Mouse (Mus musculus) ES-E14 (cell line): ENCODE measurements at regions not wholly inside any gene's neighbourhood (a gene's known extent, or its start where the extent isn't known, plus 50 kb on each side); places are given as distances from the start of the nearest gene placed in this dataset.

Experiments used
- DNase-seq: peaks from one replicate; pipeline ENCODE4 v3.0.0-alpha.2; 2013; ENCODE audit warnings: low read depth, low spot score
- H3K27ac ChIP-seq: 2 replicates; pipeline ENCODE4 v1.5.1; 2012; ENCODE audit warnings: low read depth, mild to moderate bottlenecking, low read length, moderate library complexity, mixed read lengths; ENCODE audit not compliant: poor library complexity, insufficient read depth, severe bottlenecking
- H3K36me3 ChIP-seq: 2 replicates; pipeline ENCODE4 v1.6.1; 2012; ENCODE audit warnings: mild to moderate bottlenecking, low read length, moderate library complexity, mixed read lengths; ENCODE audit not compliant: control insufficient read depth, poor library complexity, insufficient read depth, severe bottlenecking
- H3K4me1 ChIP-seq, 2 experiments: fragments of 150-350 bp in 1 of 2; sonication (generic) in 1 of 2; 2 replicates each; pipeline ENCODE4 v1.6.1; 2012; ENCODE audit warnings: low read length in 2 of 2, mild to moderate bottlenecking in 1 of 2, mixed read lengths in 1 of 2; ENCODE audit not compliant: control insufficient read depth in 2 of 2, insufficient read depth in 2 of 2, poor library complexity in 1 of 2
- H3K4me3 ChIP-seq, 2 experiments: fragments of 150-350 bp in 1 of 2; sonication (generic) in 1 of 2; 2 replicates each; pipeline ENCODE4 v1.5.1; 2012; ENCODE audit warnings: low read length in 2 of 2, low read depth in 1 of 2, mild to moderate bottlenecking in 1 of 2, mixed read lengths in 1 of 2; ENCODE audit not compliant: insufficient read depth in 1 of 2, poor library complexity in 1 of 2, severe bottlenecking in 1 of 2
- H3K9ac ChIP-seq: 2 replicates; pipeline ENCODE4 v1.6.1; 2012; ENCODE audit warnings: low read depth, mild to moderate bottlenecking, low read length, mixed read lengths; ENCODE audit not compliant: poor library complexity, insufficient read depth, severe bottlenecking
- H3K9me3 ChIP-seq: fragments of 150-350 bp; sonication (generic); 2 replicates; pipeline ENCODE4 v1.6.1; 2012; ENCODE audit warnings: low read depth, mild to moderate bottlenecking, low read length; ENCODE audit not compliant: control insufficient read depth, insufficient read depth
- CHD2 ChIP-seq: IDR thresholded peaks from 2 replicates; pipeline ENCODE4 v1.6.1; 2014; ENCODE audit warnings: mild to moderate bottlenecking, low read depth, low read length, inconsistent platforms
- HCFC1 ChIP-seq: IDR thresholded peaks from 2 replicates; pipeline ENCODE4 v1.6.1; 2012; ENCODE audit warnings: low read length, inconsistent platforms, borderline replicate concordance; ENCODE audit not compliant: insufficient read depth
- MAFK ChIP-seq: IDR thresholded peaks from 2 replicates; pipeline ENCODE4 v1.6.1; 2014; ENCODE audit warnings: mild to moderate bottlenecking, low read depth, low read length, inconsistent platforms; ENCODE audit not compliant: insufficient read depth
- ZC3H11A ChIP-seq: IDR thresholded peaks from 2 replicates; pipeline ENCODE4 v1.6.1; 2012; ENCODE audit warnings: low read depth, mild to moderate bottlenecking, inconsistent platforms, low read length, borderline replicate concordance
- ZNF384 ChIP-seq: IDR thresholded peaks from 2 replicates; pipeline ENCODE4 v1.6.1; 2012; ENCODE audit warnings: low read depth, low read length, inconsistent platforms
- in situ Hi-C, 2 experiments: fragments of 600-800 bp; cut with MboI; formaldehyde crosslinking; loops; one replicate each; pipeline ENCODE4 v1.15.1; 2025; ENCODE audit warnings: low sequenced_read_pairs in 2 of 2, inconsistent platforms in 1 of 2; ENCODE audit not compliant: unreplicated experiment in 2 of 2

DNA sequence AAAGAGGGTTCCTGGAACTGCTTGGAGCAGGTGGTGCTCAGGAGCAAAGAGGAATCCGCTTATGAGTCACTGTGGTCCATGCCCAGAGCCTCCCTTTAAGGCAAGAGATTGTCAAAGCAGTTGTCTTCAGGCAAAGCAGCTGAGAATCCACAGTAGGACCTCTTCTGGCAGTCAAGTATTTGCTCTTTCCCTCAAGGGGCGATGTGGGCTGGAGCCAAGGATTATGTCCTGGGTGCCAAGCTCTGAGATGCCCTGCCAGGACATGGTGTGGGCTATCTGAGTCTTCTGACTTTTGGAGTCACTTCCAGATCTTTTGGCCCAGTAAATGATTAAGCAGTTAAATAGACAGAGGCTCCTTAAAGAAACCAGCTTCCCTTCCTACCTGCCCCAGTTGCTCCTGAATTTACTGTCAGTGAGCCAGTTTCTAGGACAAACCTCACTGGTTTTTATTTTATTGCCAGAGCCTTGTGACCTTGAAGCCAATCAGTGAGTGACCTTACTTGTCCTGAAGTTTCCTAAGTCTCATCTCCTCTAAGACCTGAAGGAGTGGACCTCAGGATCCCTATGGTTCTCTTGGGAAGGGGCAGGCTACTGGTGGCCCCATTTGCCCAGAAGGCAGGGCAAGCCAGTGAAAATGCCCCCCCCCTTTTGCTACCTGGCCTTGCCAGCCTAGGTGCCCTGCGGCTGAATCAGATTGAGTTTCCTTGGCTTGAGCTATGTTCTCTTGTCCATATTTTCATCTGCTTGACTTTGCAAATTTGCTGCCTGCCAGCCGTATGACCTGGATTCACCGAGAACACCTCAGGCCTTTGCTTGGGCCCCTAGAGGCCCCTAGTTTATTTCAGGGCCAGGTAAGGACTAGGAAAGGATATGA, 66.7 kb upstream of the Bod1 start:
- TF ChIP-seq ZC3H11A (no peak), CHD2 (no peak)

DNA sequence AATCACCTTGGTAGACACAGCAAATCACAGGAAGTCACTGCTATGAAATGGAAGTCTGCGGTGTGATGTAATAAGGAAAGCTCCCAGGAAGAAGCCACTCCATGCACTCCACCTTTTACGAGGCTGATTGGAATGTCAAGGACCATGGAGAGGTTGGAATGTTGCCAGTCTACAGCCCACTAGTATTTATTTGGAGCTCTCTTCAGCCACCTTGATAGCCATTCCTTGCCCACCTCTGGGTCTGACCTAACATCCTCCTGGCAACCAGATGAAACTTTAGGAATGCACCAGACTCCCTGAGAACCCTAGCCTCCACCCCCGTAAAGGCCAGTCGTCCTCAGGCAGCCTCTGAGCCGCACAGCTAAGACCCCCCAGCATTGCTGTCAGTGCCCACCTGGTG, 68.7 kb upstream of the Bod1 start:
- Histone ChIP-seq H3K9me3 (no peaks in the 10 kb centered on the region), H3K36me3 (no peaks in the 10 kb centered on the region), H3K9ac (no peak overlapping the region), H3K27ac (no peak overlapping the region), H3K4me1 (peaks cover 3 to 13% of the 10 kb centered on the region in 2 experiments), H3K4me3 (no peak overlapping the region)
- no peak for TF ChIP-seq CHD2
- no peak for TF ChIP-seq HCFC1
- TF ChIP-seq ZNF384: no peak
- no peak for TF ChIP-seq ZC3H11A
- no peak for TF ChIP-seq MAFK
- no peak for DNase-seq
- in situ Hi-C loops: no loop called here

More for the DNA sequence above, 66.7 kb upstream of the Bod1 start:
- H3K9me3 ChIP-seq: no peaks in the 10 kb centered on the region
- no peaks in the 10 kb centered on the region for H3K36me3 ChIP-seq
- H3K9ac ChIP-seq: no peak overlapping the region
- in situ Hi-C loops: no loop called here
- no peak for DNase-seq
- H3K4me3 ChIP-seq: no peak overlapping the region
- H3K27ac ChIP-seq: no peak overlapping the region
- peaks cover 11 to 12% of the 10 kb centered on the region in 2 experiments; a peak in 3 of 4 replicates for H3K4me1 ChIP-seq

DNA sequence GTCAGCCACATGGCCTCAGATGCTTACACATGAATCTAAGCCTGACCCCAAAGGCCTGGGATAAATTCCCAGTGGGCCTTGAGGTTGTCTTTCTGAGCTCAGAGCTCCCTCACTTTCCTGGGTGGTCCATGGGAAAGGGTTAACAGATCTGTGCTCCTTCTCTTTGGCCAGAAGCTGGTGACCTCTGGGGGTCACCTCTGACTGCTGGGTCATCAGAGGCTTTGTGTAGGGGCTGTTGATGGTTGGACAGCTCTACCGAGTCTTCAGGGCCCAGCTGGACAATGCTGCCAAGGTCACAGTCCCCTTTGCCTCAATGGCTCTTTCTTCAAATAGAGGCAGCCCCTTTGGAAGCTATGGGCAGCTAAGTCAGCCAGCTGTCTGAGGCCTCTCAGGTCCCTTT, 70.5 kb upstream of the Bod1 start:
- no peak for DNase-seq
- H3K4me1 ChIP-seq: peaks cover 5 to 22% of the 10 kb centered on the region in 2 experiments; a peak in 3 of 4 replicates
- H3K36me3 ChIP-seq: no peaks in the 10 kb centered on the region
- no peaks in the 10 kb centered on the region for H3K9me3 ChIP-seq
- no peak overlapping the region for H3K4me3 ChIP-seq
- no peak overlapping the region for H3K9ac ChIP-seq
- no peak overlapping the region for H3K27ac ChIP-seq
- no peak for TF ChIP-seq ZNF384
- TF ChIP-seq CHD2: no peak
- TF ChIP-seq HCFC1: no peak
- no peak for TF ChIP-seq ZC3H11A
- in situ Hi-C loops: no loop called here

DNA sequence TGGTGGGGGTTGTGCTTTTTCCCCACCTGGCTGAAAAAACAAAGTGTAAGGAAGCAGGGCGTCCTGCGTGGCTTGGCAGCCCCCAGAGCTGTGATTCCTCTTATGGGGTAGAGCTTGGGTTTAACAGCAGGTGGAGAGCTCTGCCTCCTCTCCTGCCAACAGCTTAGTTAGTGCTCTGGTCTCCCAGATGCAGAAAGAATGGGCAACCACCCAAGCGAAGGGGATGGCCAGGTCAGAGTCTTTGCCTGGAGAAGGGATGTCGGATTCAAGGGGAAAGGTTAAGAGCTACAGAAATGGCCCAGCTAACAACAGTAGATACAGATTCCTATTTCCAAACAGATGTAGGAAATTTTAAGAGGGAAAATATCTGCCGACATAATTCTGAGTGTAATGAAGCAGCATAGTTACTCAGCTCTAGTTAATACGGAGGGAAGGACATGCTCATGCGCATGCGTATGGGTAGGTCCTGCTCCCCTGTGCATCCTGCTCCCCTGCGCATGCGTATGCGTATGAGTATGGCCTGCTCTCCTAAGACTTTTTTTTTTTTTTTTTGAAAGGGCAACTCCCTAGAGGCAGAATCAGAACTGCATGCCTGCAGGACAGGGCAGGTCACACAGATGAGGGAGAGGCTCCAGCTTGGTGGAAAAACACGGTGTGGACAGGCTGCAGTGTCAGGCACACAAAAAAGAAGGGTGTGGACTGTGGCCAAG, 72.5 kb upstream of the Bod1 start:
- peak; percentile 96 for TF ChIP-seq ZNF384
- no peak for TF ChIP-seq MAFK
- Histone ChIP-seq H3K4me3 (no peak overlapping the region), H3K27ac (no peak overlapping the region), H3K36me3 (no peaks in the 10 kb centered on the region), H3K9ac (no peak overlapping the region), H3K9me3 (no peaks in the 10 kb centered on the region), H3K4me1 (peaks cover 5 to 22% of the 10 kb centered on the region in 2 experiments; a peak in 3 of 4 replicates)
- in situ Hi-C loops: no loop called here
- peak; percentile 25 for DNase-seq
